Mouse (Mus musculus): Measurements from ENCODE around the gene Mreg. TPM values are rescaled to one million over a fixed set of nuclear protein-coding genes. Genes with fewer than 3 reads are reported as not detected.

Gene Mreg
- polyA plus RNA-seq, 1 experiment from 2014 or later, result 34.6 TPM

- Histone ChIP-seq H3K4me3 (ENCODE audit: low read depth, low read length) (no peak overlapping the region), H3K4me2 (replicated peaks; ENCODE audit: low read depth) (no peak overlapping the region), H3K4me1 (replicated peaks; ENCODE audit: control insufficient read depth, insufficient read depth) (no peaks in the 10 kb centered on the region), H3K9me3 (ENCODE audit: control insufficient read depth, low read length) (no peaks in the 10 kb centered on the region), H3K27me3 (ENCODE audit: control insufficient read depth, insufficient read depth, low read length) (no peaks in the 10 kb centered on the region), H3K27ac (replicated peaks) (no peak overlapping the region), H3K9ac (ENCODE audit: low read length) (no peak overlapping the region), H3K36me3 (ENCODE audit: control insufficient read depth, insufficient read depth, low read length) (no peaks in the 10 kb centered on the region)
- no peak for TF ChIP-seq CTCF (IDR thresholded peaks at IDR 0.05; ENCODE audit: low read depth)
- TF ChIP-seq EP300 (optimal IDR thresholded peaks at IDR 0.05), result no peak
- 85% methylated on average over 8 of the region's 8 CpGs for WGBS
- DNase-seq (ENCODE audit: low spot score), result no peak
- no peak for ATAC-seq (ENCODE audit: low FRiP score, low TSS enrichment)
Observed at GRCm38 (mm10) chr1:72191449-72191848, 20.7 kb downstream of the Mreg start.

- no peak for TF ChIP-seq EP300 (optimal IDR thresholded peaks at IDR 0.05)
- no peak for TF ChIP-seq CTCF (IDR thresholded peaks at IDR 0.05; ENCODE audit: low read depth)
- Histone ChIP-seq H3K9ac (ENCODE audit: low read length) (no peak overlapping the region), H3K36me3 (ENCODE audit: control insufficient read depth, insufficient read depth, low read length) (no peaks in the 10 kb centered on the region), H3K4me1 (replicated peaks; ENCODE audit: control insufficient read depth, insufficient read depth) (no peaks in the 10 kb centered on the region), H3K4me3 (ENCODE audit: low read depth, low read length) (no peak overlapping the region), H3K4me2 (replicated peaks; ENCODE audit: low read depth) (0 out of 2 replicates have a peak overlapping the region, but pooled peaks have one; percentile 5), H3K9me3 (ENCODE audit: control insufficient read depth, low read length) (no peaks in the 10 kb centered on the region), H3K27ac (replicated peaks) (no peak overlapping the region), H3K27me3 (ENCODE audit: control insufficient read depth, insufficient read depth, low read length) (no peaks in the 10 kb centered on the region)
- ATAC-seq (ENCODE audit: low FRiP score, low TSS enrichment), result no peak
- 49% methylated on average over 16 of the region's 16 CpGs for WGBS
- DNase-seq (ENCODE audit: low spot score), result no peak
Observed at GRCm38 (mm10) chr1:72188142-72188738, 23.9 kb downstream of the Mreg start.

- no peak overlapping the region for H3K9ac ChIP-seq (ENCODE audit: low read length)
- DNase-seq (ENCODE audit: low spot score) (no peak), ATAC-seq (ENCODE audit: low FRiP score, low TSS enrichment) (no peak)
- no peaks in the 10 kb centered on the region for H3K36me3 ChIP-seq (ENCODE audit: control insufficient read depth, insufficient read depth, low read length)
- H3K27ac ChIP-seq (replicated peaks), result no peak overlapping the region
- H3K27me3 ChIP-seq (ENCODE audit: control insufficient read depth, insufficient read depth, low read length), result no peaks in the 10 kb centered on the region
- H3K4me1 ChIP-seq (replicated peaks; ENCODE audit: control insufficient read depth, insufficient read depth), result no peaks in the 10 kb centered on the region
- no peaks in the 10 kb centered on the region for H3K9me3 ChIP-seq (ENCODE audit: control insufficient read depth, low read length)
- no peak overlapping the region for H3K4me2 ChIP-seq (replicated peaks; ENCODE audit: low read depth)
- TF ChIP-seq CTCF (IDR thresholded peaks at IDR 0.05; ENCODE audit: low read depth) (no peak), EP300 (optimal IDR thresholded peaks at IDR 0.05) (no peak)
- 64% methylated on average over 10 of the region's 10 CpGs for WGBS
- H3K4me3 ChIP-seq (ENCODE audit: low read depth, low read length), result no peak overlapping the region
Observed at GRCm38 (mm10) chr1:72187486-72187885, 24.6 kb downstream of the Mreg start.

GRCm38 (mm10) chr1:72186151-72186550 lies 26.0 kb downstream of the Mreg start:
- ATAC-seq (ENCODE audit: low FRiP score, low TSS enrichment) (peak; percentile 31; the same call in 1 of the 2 replicates), DNase-seq (ENCODE audit: low spot score) (no peak)
- Histone ChIP-seq H3K9ac (ENCODE audit: low read length) (no peak overlapping the region), H3K4me3 (ENCODE audit: low read depth, low read length) (no peak overlapping the region), H3K27me3 (ENCODE audit: control insufficient read depth, insufficient read depth, low read length) (no peaks in the 10 kb centered on the region), H3K4me1 (replicated peaks; ENCODE audit: control insufficient read depth, insufficient read depth) (no peaks in the 10 kb centered on the region), H3K4me2 (replicated peaks; ENCODE audit: low read depth) (no peak overlapping the region), H3K9me3 (ENCODE audit: control insufficient read depth, low read length) (no peaks in the 10 kb centered on the region), H3K36me3 (ENCODE audit: control insufficient read depth, insufficient read depth, low read length) (no peaks in the 10 kb centered on the region), H3K27ac (replicated peaks) (peak overlapping the region; percentile 49; the same call in 1 of the 2 replicates)
- TF ChIP-seq EP300 (optimal IDR thresholded peaks at IDR 0.05) (peak; percentile 75), CTCF (IDR thresholded peaks at IDR 0.05; ENCODE audit: low read depth) (no peak)
- 53% methylated on average over 5 of the region's 5 CpGs for WGBS

- Histone ChIP-seq H3K9ac (ENCODE audit: low read length) (no peak overlapping the region), H3K4me1 (replicated peaks; ENCODE audit: control insufficient read depth, insufficient read depth) (no peaks in the 10 kb centered on the region), H3K36me3 (ENCODE audit: control insufficient read depth, insufficient read depth, low read length) (no peaks in the 10 kb centered on the region), H3K27ac (replicated peaks) (no peak overlapping the region), H3K4me2 (replicated peaks; ENCODE audit: low read depth) (peak overlapping the region; percentile 37; the same call in 1 of the 2 replicates), H3K4me3 (ENCODE audit: low read depth, low read length) (no peak overlapping the region), H3K27me3 (ENCODE audit: control insufficient read depth, insufficient read depth, low read length) (no peaks in the 10 kb centered on the region), H3K9me3 (ENCODE audit: control insufficient read depth, low read length) (no peaks in the 10 kb centered on the region)
- no peak for ATAC-seq (ENCODE audit: low FRiP score, low TSS enrichment)
- WGBS, result 48% methylated on average over 6 of the region's 6 CpGs
- TF ChIP-seq EP300 (optimal IDR thresholded peaks at IDR 0.05), result no peak
- no peak for TF ChIP-seq CTCF (IDR thresholded peaks at IDR 0.05; ENCODE audit: low read depth)
- DNase-seq (ENCODE audit: low spot score), result no peak
Observed at GRCm38 (mm10) chr1:72183554-72183953, 28.6 kb downstream of the Mreg start.

GRCm38 (mm10) chr1:72182930-72183499 lies 29.1 kb downstream of the Mreg start:
- Histone ChIP-seq H3K36me3 (ENCODE audit: control insufficient read depth, insufficient read depth, low read length) (no peaks in the 10 kb centered on the region), H3K27ac (replicated peaks) (no peak overlapping the region), H3K9ac (ENCODE audit: low read length) (no peak overlapping the region), H3K4me1 (replicated peaks; ENCODE audit: control insufficient read depth, insufficient read depth) (no peaks in the 10 kb centered on the region), H3K27me3 (ENCODE audit: control insufficient read depth, insufficient read depth, low read length) (no peaks in the 10 kb centered on the region), H3K9me3 (ENCODE audit: control insufficient read depth, low read length) (no peaks in the 10 kb centered on the region), H3K4me2 (replicated peaks; ENCODE audit: low read depth) (peak overlapping the region; percentile 37), H3K4me3 (ENCODE audit: low read depth, low read length) (no peak overlapping the region)
- WGBS, result 9% methylated on average over 13 of the region's 13 CpGs
- TF ChIP-seq EP300 (optimal IDR thresholded peaks at IDR 0.05), result no peak
- peak; percentile 43 for TF ChIP-seq CTCF (IDR thresholded peaks at IDR 0.05; ENCODE audit: low read depth)
- DNase-seq (ENCODE audit: low spot score) (peak; percentile 47), ATAC-seq (ENCODE audit: low FRiP score, low TSS enrichment) (peak; percentile 76)

Measured in stomach, postnatal 0 days (tissue).